Mouse (Mus musculus) intestine, postnatal 0 days (tissue): ENCODE data around the gene Sufu. TPM values are rescaled to one million over a fixed set of nuclear protein-coding genes. Genes with fewer than 3 reads are reported as not detected.

ENCODE experiments used
- ATAC-seq: fragments of 200-750 bp; cut with Nextera tagmentation; 2 replicates; pipeline ENCODE4 v1.8.0; 2017; ENCODE audit warnings: mild to moderate bottlenecking, moderate TSS enrichment, moderate library complexity
- H3K27ac ChIP-seq: fragments of 300-500 bp; sonication (generic); 2 replicates; pipeline ENCODE4 v1.5.1; 2014; ENCODE audit warnings: mild to moderate bottlenecking, low read depth, low read length, moderate library complexity
- H3K27me3 ChIP-seq: fragments of 300-500 bp; sonication (generic); replicated peaks from 2 replicates; pipeline ENCODE4 v1.6.1; 2014; ENCODE audit warnings: low read length, mixed read lengths; ENCODE audit not compliant: control insufficient read depth, insufficient read depth
- H3K36me3 ChIP-seq: fragments of 300-500 bp; sonication (generic); 2 replicates; pipeline ENCODE4 v1.6.1; 2014; ENCODE audit warnings: mild to moderate bottlenecking, moderate library complexity; ENCODE audit not compliant: control insufficient read depth, insufficient read depth
- H3K4me1 ChIP-seq: fragments of 300-500 bp; sonication (generic); replicated peaks from 2 replicates; pipeline ENCODE4 v1.6.1; 2014; ENCODE audit warnings: antibody characterized with exemption, low read length, mixed read lengths; ENCODE audit not compliant: control insufficient read depth, insufficient read depth
- H3K4me2 ChIP-seq: fragments of 300-500 bp; sonication (generic); replicated peaks from 2 replicates; pipeline ENCODE4 v1.6.1; 2014; ENCODE audit warnings: low read depth, mild to moderate bottlenecking, moderate library complexity
- H3K4me3 ChIP-seq: fragments of 300-500 bp; sonication (generic); 2 replicates; pipeline ENCODE4 v1.5.1; 2014; ENCODE audit warnings: low read depth, low read length
- H3K9ac ChIP-seq: fragments of 300-500 bp; sonication (generic); 2 replicates; pipeline ENCODE4 v1.6.1; 2014; ENCODE audit warnings: mild to moderate bottlenecking, low read depth, low read length
- H3K9me3 ChIP-seq: fragments of 300-500 bp; sonication (generic); 2 replicates; pipeline ENCODE4 v1.6.1; 2016; ENCODE audit warnings: mixed run types; ENCODE audit not compliant: control insufficient read depth
- CTCF ChIP-seq: sonication (generic); IDR thresholded peaks from 2 replicates; pipeline ENCODE4 v1.5.1; 2016; ENCODE audit warnings: low read depth, mild to moderate bottlenecking, control low read depth, antibody characterized with exemption, moderate library complexity
- WGBS: fragments of 180-500 bp; shearing (Covaris S2); extraction: QIAGEN DNeasy Blood & Tissue Kit; methylation state at CpG from one replicate; pipeline ENCODE4 v1.1.7; 2014; 5-methylcytosine and 5-hydroxymethylcytosine counted together
- polyA plus RNA-seq: library from polyadenylated mRNA; unstranded; fragments of >200 nt; fragmentation: Nextera tagmentation; extraction: Ambion mirVana; gene quantifications from 2 replicates; pipeline ENCODE4 v1.2.1, GENCODE M21; 2015

Sufu gene
- polyA plus RNA-seq, 1 experiment from 2014 or later = 9.5 TPM

DNA sequence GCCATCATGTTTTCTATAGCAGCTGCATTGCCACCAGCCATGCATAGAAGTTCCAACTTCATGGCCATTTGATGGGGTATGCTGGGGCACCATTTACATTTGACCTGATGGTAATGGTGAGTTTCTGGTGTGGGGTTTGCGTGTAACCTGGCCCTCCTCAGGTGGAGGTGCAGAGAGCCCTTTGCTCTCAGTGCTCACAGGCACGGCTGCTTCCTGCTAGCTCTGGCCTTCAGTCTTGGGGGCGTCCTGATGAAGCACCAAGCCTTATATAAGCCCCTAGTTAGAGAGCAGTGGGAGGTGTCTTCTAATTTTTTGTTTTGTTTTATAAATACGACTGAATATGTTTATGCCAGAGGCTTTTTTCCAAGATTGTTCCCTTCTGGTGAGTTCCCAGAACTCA is 21.4 kb downstream of the Sufu start:
- Histone ChIP-seq H3K36me3 (no peaks in the 10 kb centered on the region; the same call in 1 of the 2 replicates), H3K4me1 (no peaks in the 10 kb centered on the region), H3K4me2 (no peak overlapping the region), H3K4me3 (no peak overlapping the region), H3K27me3 (no peaks in the 10 kb centered on the region), H3K27ac (no peak overlapping the region), H3K9me3 (no peaks in the 10 kb centered on the region), H3K9ac (no peak overlapping the region)
- no peak for TF ChIP-seq CTCF
- WGBS = 70% methylated on average over 4 of the region's 4 CpGs
- ATAC-seq = no peak

DNA sequence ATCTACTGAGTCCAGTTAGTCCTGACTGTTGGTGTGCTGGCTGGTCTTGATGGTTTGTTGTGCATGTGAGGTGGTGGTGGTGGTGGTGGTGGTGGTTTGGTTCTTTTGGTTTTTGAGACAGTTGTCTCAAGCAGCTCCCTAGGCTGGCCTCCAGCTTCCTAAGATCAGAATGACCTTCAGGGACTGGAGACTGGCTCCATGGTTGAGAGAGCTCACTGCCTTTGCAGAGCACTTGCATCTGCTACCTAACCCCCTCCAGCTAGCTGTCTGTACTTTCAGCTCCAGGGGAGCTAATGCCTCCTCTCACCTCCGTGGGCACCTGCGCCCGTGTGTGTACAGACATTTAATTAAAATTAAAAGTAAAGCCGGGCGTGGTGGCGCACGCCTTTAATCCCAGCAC is 23.7 kb downstream of the Sufu start:
- no peak for TF ChIP-seq CTCF
- Histone ChIP-seq H3K4me2 (no peak overlapping the region), H3K36me3 (0 out of 2 replicates have a peak, but pooled peaks cover under 1% of the 10 kb centered on the region), H3K4me3 (no peak overlapping the region), H3K27ac (no peak overlapping the region), H3K9me3 (no peaks in the 10 kb centered on the region), H3K9ac (no peak overlapping the region), H3K4me1 (no peaks in the 10 kb centered on the region), H3K27me3 (no peaks in the 10 kb centered on the region)
- 86% methylated on average over 7 of the region's 7 CpGs for WGBS
- ATAC-seq = no peak

DNA sequence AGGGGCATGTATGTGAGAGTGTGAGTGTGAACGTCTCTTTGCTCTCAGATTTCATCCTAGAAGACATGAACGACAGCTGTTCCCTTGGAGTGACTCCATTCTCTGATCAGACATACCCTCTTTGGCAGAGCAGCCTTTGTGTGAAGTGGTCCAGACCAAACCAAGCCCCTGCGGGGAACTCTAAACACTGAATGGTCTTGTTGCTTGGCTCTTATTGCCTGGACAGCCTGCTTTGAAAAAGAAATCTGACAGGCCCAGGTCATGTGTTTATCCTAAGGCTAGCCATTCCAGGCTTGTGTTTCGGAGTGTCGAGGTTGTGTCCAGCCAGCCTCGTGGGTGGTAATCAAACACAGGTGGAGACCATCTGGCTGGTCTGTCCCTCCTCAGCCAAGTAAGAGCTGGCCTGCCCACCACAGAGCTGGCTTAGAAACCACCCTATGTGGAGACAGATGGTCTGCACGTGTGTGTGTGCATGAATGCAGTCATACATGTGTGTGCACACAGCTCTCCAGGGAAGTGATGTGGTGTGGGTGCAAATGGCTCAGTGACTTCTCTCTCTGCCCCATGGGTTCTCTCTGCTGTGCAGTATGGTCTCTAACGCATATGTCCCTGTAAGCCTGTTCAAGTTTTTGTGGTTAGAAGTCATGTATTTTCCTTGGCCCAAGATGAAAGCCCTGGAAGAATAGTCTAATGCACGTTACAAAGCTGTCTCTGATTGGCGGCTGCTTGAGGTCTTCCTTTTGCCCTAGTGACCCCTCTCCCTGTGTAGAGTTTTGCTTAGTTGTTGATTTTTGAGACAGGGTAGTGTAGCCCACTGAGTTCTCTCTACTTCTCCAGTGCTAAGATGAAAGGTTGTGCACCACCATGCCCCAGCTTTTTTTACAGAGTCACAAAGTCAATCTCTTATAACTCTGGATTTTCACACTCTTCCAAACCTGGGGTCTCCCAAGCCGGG is 26.0 kb downstream of the Sufu start:
- Histone ChIP-seq H3K4me1 (no peaks in the 10 kb centered on the region), H3K27ac (no peak overlapping the region), H3K9me3 (no peaks in the 10 kb centered on the region), H3K27me3 (no peaks in the 10 kb centered on the region), H3K36me3 (0 out of 2 replicates have a peak, but pooled peaks cover 5% of the 10 kb centered on the region), H3K4me3 (no peak overlapping the region), H3K9ac (no peak overlapping the region), H3K4me2 (no peak overlapping the region)
- WGBS = 59% methylated on average over 11 of the region's 11 CpGs
- no peak for ATAC-seq
- no peak for TF ChIP-seq CTCF

DNA sequence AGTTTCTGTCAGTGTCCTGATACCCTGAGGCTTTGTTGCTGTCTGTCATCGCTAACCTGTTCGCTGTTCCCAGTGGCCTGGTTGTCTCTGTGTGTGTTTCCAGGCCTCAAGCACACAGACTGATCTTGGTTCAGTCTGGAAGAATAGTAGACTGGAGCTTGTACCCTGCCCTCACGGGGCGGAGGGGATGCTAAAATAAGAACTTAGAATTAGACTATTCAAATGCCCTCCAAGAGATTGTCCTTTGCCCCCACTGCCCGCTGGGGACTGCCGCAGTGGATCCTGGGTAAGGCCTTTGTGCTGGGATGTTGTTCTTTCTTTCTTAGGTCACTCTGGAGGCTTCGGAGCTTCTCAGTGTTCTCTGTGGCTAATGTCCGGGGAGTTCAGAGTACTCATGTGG is 28.6 kb downstream of the Sufu start:
- ATAC-seq = no peak
- no peak overlapping the region for H3K27ac ChIP-seq
- 96% methylated on average over 8 of the region's 8 CpGs for WGBS

DNA sequence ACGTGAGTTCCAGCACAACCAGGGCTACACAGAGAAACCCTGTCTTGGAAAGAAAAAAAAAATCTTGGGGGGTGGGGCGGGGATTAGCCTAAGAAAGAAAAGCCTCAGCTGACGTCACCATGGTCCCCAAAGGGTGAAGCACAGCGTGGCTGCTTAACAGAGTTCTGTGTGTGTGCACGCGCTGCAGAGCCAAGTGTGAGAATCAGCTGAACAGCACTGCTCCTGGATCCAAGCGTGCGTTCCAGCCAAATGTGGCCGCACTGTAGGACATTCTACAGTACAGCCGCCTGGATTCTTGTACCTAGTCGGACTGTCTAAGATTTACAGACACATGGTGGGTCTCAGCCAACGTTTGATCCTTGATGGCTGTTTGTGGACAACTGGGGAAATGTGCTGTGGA is 29.8 kb downstream of the Sufu start:
- Histone ChIP-seq H3K4me2 (no peak overlapping the region), H3K4me1 (no peaks in the 10 kb centered on the region), H3K27me3 (no peaks in the 10 kb centered on the region), H3K4me3 (no peak overlapping the region), H3K9ac (no peak overlapping the region), H3K36me3 (0 out of 2 replicates have a peak, but pooled peaks cover 5% of the 10 kb centered on the region), H3K9me3 (no peaks in the 10 kb centered on the region), H3K27ac (no peak overlapping the region)
- no peak for ATAC-seq
- no peak for TF ChIP-seq CTCF
- 89% methylated on average over 12 of the region's 12 CpGs for WGBS

More for the DNA sequence above, 28.6 kb downstream of the Sufu start:
- Histone ChIP-seq H3K9ac (no peak overlapping the region), H3K9me3 (no peaks in the 10 kb centered on the region), H3K27me3 (no peaks in the 10 kb centered on the region), H3K36me3 (0 out of 2 replicates have a peak, but pooled peaks cover 5% of the 10 kb centered on the region), H3K4me2 (no peak overlapping the region), H3K4me3 (no peak overlapping the region), H3K4me1 (no peaks in the 10 kb centered on the region)
- no peak for TF ChIP-seq CTCF

DNA sequence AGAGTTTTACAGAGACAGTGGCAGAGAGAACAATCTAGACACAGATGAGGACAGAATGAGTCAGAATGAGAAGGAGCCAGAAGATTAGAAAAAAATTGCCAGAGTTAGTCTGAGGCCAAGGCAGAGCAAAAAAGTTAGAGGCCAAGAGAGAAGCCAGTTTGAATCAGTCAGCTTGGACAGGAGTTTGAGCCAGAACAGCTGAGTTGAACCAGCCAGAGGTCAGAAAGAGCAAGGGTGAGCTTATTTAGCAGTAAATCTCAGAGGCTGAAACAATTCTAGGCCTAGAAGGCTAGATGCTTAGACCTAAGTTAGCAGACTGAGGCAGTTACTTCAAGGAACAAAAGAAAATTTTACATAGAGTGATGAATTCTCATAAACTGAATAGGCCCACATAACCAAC is 32.6 kb downstream of the Sufu start:
- no peak overlapping the region for H3K4me3 ChIP-seq
- ATAC-seq = no peak
- no peak for TF ChIP-seq CTCF
- H3K27ac ChIP-seq = no peak overlapping the region
- H3K9me3 ChIP-seq = no peaks in the 10 kb centered on the region
- no peak overlapping the region for H3K9ac ChIP-seq
- H3K27me3 ChIP-seq = no peaks in the 10 kb centered on the region
- 0 out of 2 replicates have a peak, but pooled peaks cover 5% of the 10 kb centered on the region for H3K36me3 ChIP-seq
- no peak overlapping the region for H3K4me2 ChIP-seq
- no peaks in the 10 kb centered on the region for H3K4me1 ChIP-seq
